Mouse (Mus musculus) midbrain, embryonic 12.5 days (tissue): ENCODE measurements around the gene Itih3. TPM values are rescaled to one million over a fixed set of nuclear protein-coding genes. Genes with fewer than 3 reads are reported as not detected.

Experiments
- ATAC-seq: fragments of 200-750 bp; cut with Nextera tagmentation; 2 replicates; pipeline ENCODE4 v1.8.0; 2017; ENCODE audit warnings: low read depth, moderate TSS enrichment, moderate library complexity; ENCODE audit not compliant: low FRiP score
- H3K27ac ChIP-seq: fragments of 300-500 bp; sonication (generic); replicated peaks from 2 replicates; pipeline ENCODE4 v1.5.1; 2016; ENCODE audit warnings: mild to moderate bottlenecking
- H3K27me3 ChIP-seq: fragments of 300-500 bp; sonication (generic); 2 replicates; pipeline ENCODE4 v1.6.1; 2016; ENCODE audit warnings: mild to moderate bottlenecking
- H3K36me3 ChIP-seq: fragments of 300-500 bp; sonication (generic); 2 replicates; pipeline ENCODE4 v1.6.1; 2016
- H3K4me1 ChIP-seq: fragments of 300-500 bp; sonication (generic); 2 replicates; pipeline ENCODE4 v1.6.1; 2016
- H3K4me2 ChIP-seq: fragments of 300-500 bp; sonication (generic); replicated peaks from 2 replicates; pipeline ENCODE4 v1.6.1; 2016; ENCODE audit warnings: mild to moderate bottlenecking, moderate library complexity
- H3K4me3 ChIP-seq: fragments of 300-500 bp; sonication (generic); 2 replicates; pipeline ENCODE4 v1.5.1; 2016; ENCODE audit warnings: mild to moderate bottlenecking
- H3K9ac ChIP-seq: fragments of 300-500 bp; sonication (generic); replicated peaks from 2 replicates; pipeline ENCODE4 v1.6.1; 2016; ENCODE audit warnings: mild to moderate bottlenecking, moderate library complexity
- H3K9me3 ChIP-seq: fragments of 300-500 bp; sonication (generic); 2 replicates; pipeline ENCODE4 v1.6.1; 2016; ENCODE audit warnings: mild to moderate bottlenecking
- WGBS: fragments of 180-500 bp; shearing (Covaris S2); methylation state at CpG from one replicate; pipeline ENCODE4 v1.1.7; 2016; 5-methylcytosine and 5-hydroxymethylcytosine counted together
- polyA plus RNA-seq: library from polyadenylated mRNA; unstranded; fragments of >200 nt; fragmentation: Nextera tagmentation; extraction: Ambion mirVana; gene quantifications from 2 replicates; pipeline ENCODE4 v1.2.1, GENCODE M21; 2016

Gene Itih3
- 0.34 and 0.55 TPM in 2 replicates for polyA plus RNA-seq

GRCm38 (mm10) chr14:30923375-30924105, at the start of gene Itih3:
Itih3 (minus strand) TSS chr14:30923760.
- Histone ChIP-seq H3K36me3 (no peaks in the 10 kb centered on the region), H3K27me3 (no peaks in the 10 kb centered on the region), H3K4me3 (no peak within 1 kb of the TSS), H3K4me2 (no peak within 1 kb of the TSS), H3K9ac (no peak within 1 kb of the TSS), H3K27ac (no peak within 1 kb of the TSS), H3K4me1 (no peaks in the 10 kb centered on the region), H3K9me3 (no peaks in the 10 kb centered on the region)
- no peak for ATAC-seq
- 72% methylated on average over 6 of the region's 6 CpGs for WGBS

- H3K4me2 ChIP-seq, result no peak overlapping the region
- H3K27me3 ChIP-seq, result no peaks in the 10 kb centered on the region
- peaks cover 24% of the 10 kb centered on the region for H3K36me3 ChIP-seq
- no peak overlapping the region for H3K9ac ChIP-seq
- no peaks in the 10 kb centered on the region for H3K4me1 ChIP-seq
- no peak overlapping the region for H3K27ac ChIP-seq
- 83% methylated on average over 1 of the region's 1 CpGs for WGBS
- no peak for ATAC-seq
- H3K9me3 ChIP-seq, result no peaks in the 10 kb centered on the region
- no peak overlapping the region for H3K4me3 ChIP-seq
These were observed 36.8 kb upstream of the Itih3 start for GRCm38 (mm10) chr14:30960366-30960765.

GRCm38 (mm10) chr14:30959031-30959430, 35.5 kb upstream of the Itih3 start:
- ATAC-seq, result no peak
- Histone ChIP-seq H3K36me3 (peaks cover 27% of the 10 kb centered on the region), H3K27ac (no peak overlapping the region), H3K4me3 (no peak overlapping the region), H3K9ac (no peak overlapping the region), H3K27me3 (no peaks in the 10 kb centered on the region), H3K4me2 (no peak overlapping the region), H3K4me1 (no peaks in the 10 kb centered on the region), H3K9me3 (no peaks in the 10 kb centered on the region)
- 96% methylated on average over 4 of the region's 4 CpGs for WGBS

- Histone ChIP-seq H3K27me3 (no peaks in the 10 kb centered on the region), H3K36me3 (peaks cover 22% of the 10 kb centered on the region), H3K4me3 (no peak overlapping the region), H3K4me1 (no peaks in the 10 kb centered on the region), H3K27ac (no peak overlapping the region), H3K9ac (no peak overlapping the region), H3K4me2 (no peak overlapping the region), H3K9me3 (no peaks in the 10 kb centered on the region)
- ATAC-seq, result no peak
- 82% methylated on average over 2 of the region's 2 CpGs for WGBS
These were observed 35.0 kb upstream of the Itih3 start for GRCm38 (mm10) chr14:30958517-30958916.

GRCm38 (mm10) chr14:30951154-30951825, 27.7 kb upstream of the Itih3 start, which contains the start of gene Nek4:
Nek4 (plus strand) TSS chr14:30951377.
- peak within 1 kb of the TSS; percentile 61 for H3K4me3 ChIP-seq
- under 1% methylated on average over 57 of the region's 57 CpGs for WGBS
- no peaks in the 10 kb centered on the region for H3K9me3 ChIP-seq
- H3K27ac ChIP-seq, result peak within 1 kb of the TSS; percentile 36
- H3K9ac ChIP-seq, result peak within 1 kb of the TSS; percentile 71
- H3K4me1 ChIP-seq, result peaks cover 7% of the 10 kb centered on the region
- H3K4me2 ChIP-seq, result peak within 1 kb of the TSS; percentile 70
- H3K36me3 ChIP-seq, result peaks cover 4% of the 10 kb centered on the region; the same call in 1 of the 2 replicates
- H3K27me3 ChIP-seq, result peaks cover 14% of the 10 kb centered on the region; the same call in 1 of the 2 replicates
- peak; percentile 99 for ATAC-seq

GRCm38 (mm10) chr14:30949986-30950385, 26.4 kb upstream of the Itih3 start:
- Histone ChIP-seq H3K4me3 (no peak overlapping the region), H3K4me2 (no peak overlapping the region), H3K4me1 (peaks cover 7% of the 10 kb centered on the region), H3K9me3 (no peaks in the 10 kb centered on the region), H3K36me3 (peaks cover 3% of the 10 kb centered on the region; the same call in 1 of the 2 replicates), H3K9ac (no peak overlapping the region), H3K27ac (no peak overlapping the region), H3K27me3 (peaks cover 14% of the 10 kb centered on the region; the same call in 1 of the 2 replicates)
- WGBS, result 93% methylated on average over 10 of the region's 10 CpGs
- no peak for ATAC-seq

- Histone ChIP-seq H3K4me3 (no peak overlapping the region), H3K27ac (no peak overlapping the region), H3K4me1 (no peaks in the 10 kb centered on the region), H3K27me3 (peaks cover 14% of the 10 kb centered on the region; the same call in 1 of the 2 replicates), H3K9me3 (no peaks in the 10 kb centered on the region), H3K4me2 (no peak overlapping the region), H3K9ac (no peak overlapping the region), H3K36me3 (no peaks in the 10 kb centered on the region)
- ATAC-seq, result no peak
- WGBS, result 60% methylated on average over 2 of the region's 2 CpGs
These were observed 21.2 kb upstream of the Itih3 start for GRCm38 (mm10) chr14:30944745-30945144.

GRCm38 (mm10) chr14:30943860-30944674, 20.5 kb upstream of the Itih3 start:
- WGBS, result 68% methylated on average over 11 of the region's 11 CpGs
- Histone ChIP-seq H3K27ac (no peak overlapping the region), H3K4me2 (no peak overlapping the region), H3K9me3 (no peaks in the 10 kb centered on the region), H3K27me3 (peaks cover 10% of the 10 kb centered on the region; the same call in 1 of the 2 replicates), H3K4me1 (no peaks in the 10 kb centered on the region), H3K9ac (no peak overlapping the region), H3K4me3 (no peak overlapping the region), H3K36me3 (no peaks in the 10 kb centered on the region)
- no peak for ATAC-seq

GRCm38 (mm10) chr14:30943038-30943437, 19.5 kb upstream of the Itih3 start, which contains the start of gene Itih1:
Itih1 (minus strand) TSS chr14:30943289.
- WGBS, result 94% methylated on average over 7 of the region's 7 CpGs
- Histone ChIP-seq H3K36me3 (no peaks in the 10 kb centered on the region), H3K9me3 (no peaks in the 10 kb centered on the region), H3K9ac (no peak within 1 kb of the TSS), H3K4me3 (no peak within 1 kb of the TSS), H3K27ac (no peak within 1 kb of the TSS), H3K4me2 (no peak within 1 kb of the TSS), H3K4me1 (no peaks in the 10 kb centered on the region), H3K27me3 (0 out of 2 replicates have a peak, but pooled peaks cover 7% of the 10 kb centered on the region)
- ATAC-seq, result no peak

- H3K36me3 ChIP-seq, result no peaks in the 10 kb centered on the region
- no peak overlapping the region for H3K4me2 ChIP-seq
- 0 out of 2 replicates have a peak, but pooled peaks cover 4% of the 10 kb centered on the region for H3K27me3 ChIP-seq
- no peak for ATAC-seq
- H3K4me3 ChIP-seq, result no peak overlapping the region
- H3K9ac ChIP-seq, result no peak overlapping the region
- 88% methylated on average over 4 of the region's 4 CpGs for WGBS
- H3K27ac ChIP-seq, result no peak overlapping the region
- H3K9me3 ChIP-seq, result no peaks in the 10 kb centered on the region
- H3K4me1 ChIP-seq, result no peaks in the 10 kb centered on the region
These were observed 18.7 kb upstream of the Itih3 start for GRCm38 (mm10) chr14:30942254-30942653.

- ATAC-seq, result no peak
- Histone ChIP-seq H3K9me3 (no peaks in the 10 kb centered on the region), H3K9ac (no peak overlapping the region), H3K4me2 (no peak overlapping the region), H3K27me3 (no peaks in the 10 kb centered on the region), H3K27ac (no peak overlapping the region), H3K4me1 (no peaks in the 10 kb centered on the region), H3K36me3 (no peaks in the 10 kb centered on the region), H3K4me3 (no peak overlapping the region)
- WGBS, result 86% methylated on average over 9 of the region's 9 CpGs
These were observed 9.8 kb upstream of the Itih3 start for GRCm38 (mm10) chr14:30933351-30933750.
